Mouse (Mus musculus) C2C12 (cell line): ENCODE results near the gene Muc4. TPM values are rescaled to one million over a fixed set of nuclear protein-coding genes. Genes with fewer than 3 reads are reported as not detected.

Experiments
- H3K27me3 ChIP-seq: one replicate; pipeline ENCODE4 v1.6.1; 2011; ENCODE audit not compliant: control insufficient read depth, insufficient read depth, insufficient read length
- H3K36me3 ChIP-seq: one replicate; pipeline ENCODE4 v1.6.1; 2011; ENCODE audit not compliant: control insufficient read depth, insufficient read depth
- H3K4me3 ChIP-seq: one replicate; pipeline ENCODE4 v1.5.1; 2011; ENCODE audit warnings: mild to moderate bottlenecking, control low read depth; ENCODE audit not compliant: poor library complexity, insufficient read depth, severe bottlenecking
- H3K79me2 ChIP-seq: one replicate; pipeline ENCODE4 v1.6.1; 2011; ENCODE audit not compliant: control insufficient read depth, insufficient read depth
- H3K79me3 ChIP-seq: one replicate; pipeline ENCODE4 v1.6.1; 2011; ENCODE audit warnings: low read depth, control low read depth
- H3ac ChIP-seq: one replicate; pipeline ENCODE3; 2011; ENCODE audit warnings: low read depth; ENCODE audit not compliant: control insufficient read depth, insufficient read length
- CEBPB ChIP-seq: IDR thresholded peaks from one replicate; pipeline ENCODE4 v1.6.1; 2011; ENCODE audit warnings: low read depth, mild to moderate bottlenecking, control low read depth, moderate library complexity
- CTCF ChIP-seq: IDR thresholded peaks from one replicate; pipeline ENCODE4 v1.5.1; 2011; ENCODE audit not compliant: control insufficient read depth, insufficient read depth, insufficient read length
- FOSL1 ChIP-seq: IDR thresholded peaks from one replicate; pipeline ENCODE4 v1.8.0; 2011; ENCODE audit warnings: mild to moderate bottlenecking, low read length; ENCODE audit not compliant: poor library complexity, insufficient read depth, severe bottlenecking
- MAX ChIP-seq: IDR thresholded peaks from one replicate; pipeline ENCODE4 v1.6.1; 2011; ENCODE audit warnings: mild to moderate bottlenecking, control low read depth
- MYOD1 ChIP-seq: IDR thresholded peaks from one replicate; pipeline ENCODE4 v1.6.1; 2011; ENCODE audit warnings: low read depth; ENCODE audit not compliant: control insufficient read depth, insufficient read length
- MYOG ChIP-seq: IDR thresholded peaks from one replicate; pipeline ENCODE4 v1.6.1; 2011; ENCODE audit not compliant: control insufficient read depth, insufficient read length; ENCODE audit errors: extremely low read depth
- USF1 ChIP-seq: IDR thresholded peaks from one replicate; pipeline ENCODE4 v1.6.1; 2011; ENCODE audit warnings: low read depth, mild to moderate bottlenecking, control low read depth, moderate library complexity
- polyA plus RNA-seq: library from polyadenylated mRNA; unstranded; fragments of >200 nt; fragmentation: generic; extraction: Trizol; gene quantifications from one replicate; pipeline ENCODE4 v1.2.1, GENCODE M21; 2012; ENCODE audit warnings: missing spikeins

The Muc4 gene
- polyA plus RNA-seq, 1 experiment: 0.01 TPM

- Histone ChIP-seq H3K4me3 (no peak overlapping the region), H3K27me3 (no peaks in the 10 kb centered on the region), H3K36me3 (peaks cover 52% of the 10 kb centered on the region), H3K79me3 (no peaks in the 10 kb centered on the region), H3ac (no peak overlapping the region), H3K79me2 (no peaks in the 10 kb centered on the region)
- no peak for TF ChIP-seq FOSL1
- TF ChIP-seq MYOD1: no peak
- TF ChIP-seq CTCF: no peak
- TF ChIP-seq USF1: no peak
- no peak for TF ChIP-seq MAX
- TF ChIP-seq CEBPB: no peak
- no peak for TF ChIP-seq MYOG
These were observed 89.7 kb downstream of the Muc4 start for GRCm38 (mm10) chr16:32825380-32825779.

GRCm38 (mm10) chr16:32826521-32826920, 90.8 kb downstream of the Muc4 start:
- Histone ChIP-seq H3K79me2 (no peaks in the 10 kb centered on the region), H3K36me3 (peaks cover 54% of the 10 kb centered on the region), H3K27me3 (no peaks in the 10 kb centered on the region), H3K79me3 (no peaks in the 10 kb centered on the region), H3K4me3 (no peak overlapping the region), H3ac (no peak overlapping the region)
- TF ChIP-seq USF1 (no peak), MAX (no peak), CEBPB (no peak), MYOD1 (no peak), CTCF (no peak), MYOG (no peak), FOSL1 (no peak)

GRCm38 (mm10) chr16:32829104-32829503, 93.4 kb downstream of the Muc4 start:
- Histone ChIP-seq H3K79me3 (no peaks in the 10 kb centered on the region), H3K4me3 (no peak overlapping the region), H3ac (no peak overlapping the region), H3K27me3 (no peaks in the 10 kb centered on the region), H3K79me2 (no peaks in the 10 kb centered on the region), H3K36me3 (peaks cover 54% of the 10 kb centered on the region)
- no peak for TF ChIP-seq CEBPB
- no peak for TF ChIP-seq FOSL1
- no peak for TF ChIP-seq MAX
- TF ChIP-seq MYOG: no peak
- TF ChIP-seq MYOD1: no peak
- no peak for TF ChIP-seq USF1
- no peak for TF ChIP-seq CTCF

GRCm38 (mm10) chr16:32831501-32831900, 95.8 kb downstream of the Muc4 start:
- TF ChIP-seq MYOG (no peak), MAX (no peak), USF1 (no peak), CEBPB (no peak), MYOD1 (no peak), FOSL1 (no peak), CTCF (no peak)
- Histone ChIP-seq H3K79me2 (no peaks in the 10 kb centered on the region), H3ac (no peak overlapping the region), H3K27me3 (no peaks in the 10 kb centered on the region), H3K36me3 (peaks cover 46% of the 10 kb centered on the region), H3K4me3 (no peak overlapping the region), H3K79me3 (no peaks in the 10 kb centered on the region)

Other genes starting within 250 kb of the Muc4 start
- 0.14 TPM for gene Slc51a, start 248.0 kb upstream of the Muc4 start, polyA plus RNA-seq
- gene Zdhhc19, start 239.6 kb upstream of the Muc4 start, polyA plus RNA-seq: not detected
- 25.1 TPM for gene Tfrc, start 127.0 kb upstream of the Muc4 start, polyA plus RNA-seq
- 78.4 TPM for gene Tnk2, start 92.0 kb upstream of the Muc4 start, polyA plus RNA-seq
- not detected for gene Muc20, start 61.5 kb downstream of the Muc4 start, polyA plus RNA-seq
- gene Smbd1, start 74.6 kb downstream of the Muc4 start, polyA plus RNA-seq: not detected
- gene Fyttd1, start 141.6 kb downstream of the Muc4 start, polyA plus RNA-seq: 16.8 TPM
- 22.1 TPM for gene Rubcn, start 141.9 kb downstream of the Muc4 start, polyA plus RNA-seq
- gene Lrch3, start 178.2 kb downstream of the Muc4 start, polyA plus RNA-seq: 6.7 TPM